ENCODE assay signal across 9 mouse cellular contexts in genomic region chr4:140205811-140206231, GRCm38 (mm10). TPM values are rescaled to one million over a fixed set of nuclear protein-coding genes. Genes with fewer than 3 reads are reported as not detected.
DNase-seq lines count a peak whose midpoint lies in the region; ATAC-seq lines count a peak whose summit lies in the region.
"Had no signal": no experiment of that assay in that cellular context is flagged by ENCODE, and none has a peak within 500 bp of the region (broad histone marks: within the 10 kb centered on the region; RNA-seq: fewer than 3 reads in every experiment).

No protein-coding gene starts in this region.

- no peak overlapping the region for H3K27ac ChIP-seq in hindbrain, embryonic 14.5 days
- H3K27ac ChIP-seq: liver, embryonic 15.5 days had no signal

- no peak for ATAC-seq in hindbrain, embryonic 14.5 days (ENCODE audit: low FRiP score)

- 39% methylated on average over 12 of the region's 12 CpGs for WGBS in hindbrain, embryonic 14.5 days

- no peak overlapping the region for H3K9ac ChIP-seq in hindbrain, embryonic 14.5 days
- H3K9ac ChIP-seq: liver, embryonic 15.5 days had no signal

- H3K4me2 ChIP-seq in hindbrain, embryonic 14.5 days (replicated peaks), result no peak overlapping the region
- H3K4me2 ChIP-seq: liver, embryonic 15.5 days had no signal

- DNase-seq in ES-CJ7 (ENCODE audit: low read depth, low spot score), result peak; percentile 47
- DNase-seq in adrenal gland, adult 18-20 months (ENCODE audit: low spot score in 2 of 2), result peak; percentile 36 to 54
- peak; percentile 62 to 65 for DNase-seq in frontal cortex, postnatal 10 days (ENCODE audit: low spot score in 2 of 2)
- DNase-seq in hindbrain, embryonic 14.5 days (ENCODE audit: low spot score), result peak; percentile 62
- DNase-seq in right cerebral cortex, postnatal 10 days (ENCODE audit: low spot score in 2 of 2), result peak; percentile 87 to 88
- DNase-seq in thymus, postnatal 14 days, result no peak
- DNase-seq in embryo, embryonic 10.5 days (ENCODE audit: low spot score), result no peak
- no peak for DNase-seq in thymus, adult 18-20 months

- H3K36me3 ChIP-seq in hindbrain, embryonic 14.5 days (replicated peaks; ENCODE audit: control insufficient read depth, insufficient read depth), result no peaks in the 10 kb centered on the region
- H3K36me3 ChIP-seq: liver, embryonic 15.5 days had no signal

- no peaks in the 10 kb centered on the region for H3K9me3 ChIP-seq in hindbrain, embryonic 14.5 days (ENCODE audit: control insufficient read depth, low read length)
- H3K9me3 ChIP-seq: liver, embryonic 15.5 days had no signal

- H3K4me3 ChIP-seq in hindbrain, embryonic 14.5 days (replicated peaks; ENCODE audit: low read length), result no peak overlapping the region
- H3K4me3 ChIP-seq: liver, embryonic 15.5 days had no signal

- no peaks in the 10 kb centered on the region for H3K27me3 ChIP-seq in hindbrain, embryonic 14.5 days (ENCODE audit: control insufficient read depth, insufficient read depth, low read length)
- H3K27me3 ChIP-seq: liver, embryonic 15.5 days had no signal

- peaks cover 22% of the 10 kb centered on the region for H3K4me1 ChIP-seq in hindbrain, embryonic 14.5 days (replicated peaks; ENCODE audit: control insufficient read depth, insufficient read depth, low read length)
- H3K4me1 ChIP-seq: liver, embryonic 15.5 days had no signal

RNA-seq across cellular contexts. Expression of gene Igsf21, which starts 40.8 kb away (rescaled TPM):
- total RNA-seq in adrenal gland, adult 18-20 months (2021), result 1 to 10 TPM; 3.1 to 7.2 TPM
- polyA plus RNA-seq in hindbrain, embryonic 14.5 days (2014; fragmentation: Nextera tagmentation; extraction: Ambion mirVana), result 64.4 and 75.1 TPM in 2 replicates

Comparison
In these comparisons a context has a peak if more than half of its experiments do, and no peak if none do; other contexts are left out.
1. DNase-seq: peak in ES-CJ7 (single experiment), adrenal gland, adult 18-20 months (2 of 2), frontal cortex, postnatal 10 days (2 of 2), hindbrain, embryonic 14.5 days (single experiment) and right cerebral cortex, postnatal 10 days (2 of 2); none in thymus, postnatal 14 days (single experiment), embryo, embryonic 10.5 days (single experiment) and thymus, adult 18-20 months (0 of 2).